Mouse (Mus musculus) kidney, adult 9 months (tissue): ENCODE measurements around the gene Cit.

Source experiments
- DNase-seq: peaks from one replicate; pipeline ENCODE4 v3.0.0; 2022

Cit gene

GRCm38 (mm10) chr5:116016542-116016941 is 171.5 kb downstream of the Cit start:
- DNase-seq = no peak

GRCm38 (mm10) chr5:116017391-116017790 is 172.3 kb downstream of the Cit start:
- no peak for DNase-seq

GRCm38 (mm10) chr5:116018196-116018595 is 173.1 kb downstream of the Cit start:
- DNase-seq = no peak

DNA sequence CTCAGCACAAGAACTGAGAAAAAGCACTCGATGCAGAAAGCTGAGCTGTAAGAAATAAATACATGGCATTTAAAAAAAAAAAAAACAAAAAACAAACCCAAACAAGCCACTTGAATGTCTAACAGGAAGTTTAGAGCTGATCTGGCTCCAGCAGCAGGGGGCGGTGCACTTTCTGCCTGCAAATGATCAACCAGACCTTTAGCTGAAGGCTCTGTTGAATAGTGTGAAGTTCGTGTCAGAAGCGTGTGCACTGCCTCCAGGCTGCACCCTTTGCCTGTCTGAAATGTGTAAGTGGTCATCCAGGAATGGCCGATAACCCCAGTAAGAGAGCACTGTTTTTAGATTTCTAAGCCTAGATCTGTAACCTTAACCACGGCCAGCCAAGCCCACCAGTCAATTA is 173.7 kb downstream of the Cit start:
- DNase-seq = peak; percentile 91

DNA sequence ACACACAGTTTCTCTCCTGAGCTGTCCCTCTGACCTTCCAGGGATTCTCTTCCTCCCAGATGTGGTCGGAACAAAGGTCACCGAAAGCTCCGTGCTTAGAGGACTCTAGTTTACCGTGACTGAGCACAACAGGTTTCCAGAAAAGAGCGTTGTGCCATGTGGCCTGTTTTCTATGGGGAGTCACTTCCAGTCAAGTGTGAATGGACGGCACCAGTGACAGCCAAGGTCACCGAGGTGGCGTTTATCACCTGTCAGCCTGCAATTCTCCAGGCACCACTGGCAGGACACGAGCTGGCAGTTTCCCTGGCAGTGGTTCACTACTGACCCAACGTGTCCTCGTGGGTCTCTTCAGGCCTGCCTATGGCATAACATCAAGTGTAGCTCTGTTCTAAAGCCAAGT is 174.3 kb downstream of the Cit start:
- DNase-seq = peak; percentile 83

DNA sequence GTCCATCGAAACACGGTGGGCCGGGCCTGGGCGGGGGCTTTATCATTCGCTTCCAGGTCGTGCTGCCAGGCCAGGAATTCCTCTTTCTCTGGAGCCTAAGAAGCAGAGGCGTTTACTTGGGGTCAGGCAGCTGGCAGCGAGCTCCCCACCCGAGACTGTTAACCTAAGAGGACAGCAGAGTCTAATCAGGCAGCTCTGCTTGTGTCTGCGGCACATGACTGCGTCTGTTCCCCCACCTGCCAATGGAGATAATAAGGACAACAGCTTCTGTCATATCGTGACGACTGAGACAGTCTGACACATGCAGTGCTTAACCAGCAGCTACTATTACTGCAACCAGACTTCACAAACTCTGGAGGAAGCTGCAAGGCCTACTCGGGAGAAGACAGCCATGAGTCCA is 176.5 kb downstream of the Cit start:
- no peak for DNase-seq

- peak; percentile 11 for DNase-seq
Observed at GRCm38 (mm10) chr5:116022131-116022530, 177.1 kb downstream of the Cit start.

DNA sequence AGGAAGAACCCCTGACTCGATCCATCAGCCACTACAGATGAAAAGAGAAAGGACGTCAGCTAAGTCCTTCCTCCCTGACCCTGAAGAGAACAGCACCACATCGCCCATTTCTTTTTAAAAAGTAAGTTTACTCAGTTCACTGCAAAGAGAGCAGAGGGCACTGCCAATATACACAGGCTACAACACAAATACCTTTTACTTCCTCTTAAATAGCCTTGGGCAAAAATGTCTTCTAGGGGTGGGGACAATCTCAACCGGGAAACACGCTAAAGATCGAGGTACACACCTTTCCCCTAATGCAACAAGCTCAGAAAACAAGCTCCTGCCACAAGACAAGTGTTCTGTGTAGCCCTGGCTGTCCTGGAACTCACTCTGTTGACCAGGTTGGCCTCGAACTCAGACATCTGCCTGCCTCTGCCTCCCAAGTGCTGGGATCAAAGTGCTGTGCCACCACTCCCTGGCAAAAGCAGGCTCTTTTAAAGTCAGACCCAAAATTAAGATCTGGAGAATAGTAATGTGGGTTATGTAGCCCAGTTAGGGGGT is 177.7 kb downstream of the Cit start:
- peak; percentile 44 for DNase-seq

DNA sequence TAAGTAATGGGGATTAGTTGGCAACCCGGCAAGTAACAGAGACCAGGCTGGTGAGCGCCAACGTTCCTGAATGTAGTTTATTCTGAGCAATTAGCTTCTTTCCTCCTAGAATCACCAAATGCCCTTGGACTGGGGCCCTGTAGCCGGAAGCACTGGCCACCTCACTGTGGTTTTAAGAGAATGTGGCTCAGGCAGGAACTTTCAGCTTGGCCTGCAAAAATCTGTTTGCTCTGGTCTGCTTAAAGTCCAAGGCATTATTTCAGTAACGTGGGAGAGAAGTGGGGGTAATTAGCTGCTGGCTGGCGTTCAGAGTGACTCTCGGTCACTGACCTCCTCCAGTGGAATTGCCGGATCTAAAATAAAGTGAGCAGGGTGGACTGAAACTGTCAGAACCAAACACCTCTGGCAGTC is 178.2 kb downstream of the Cit start:
- DNase-seq = peak; percentile 84

GRCm38 (mm10) chr5:116023821-116024284 is 178.8 kb downstream of the Cit start:
- DNase-seq = peak; percentile 52

DNA sequence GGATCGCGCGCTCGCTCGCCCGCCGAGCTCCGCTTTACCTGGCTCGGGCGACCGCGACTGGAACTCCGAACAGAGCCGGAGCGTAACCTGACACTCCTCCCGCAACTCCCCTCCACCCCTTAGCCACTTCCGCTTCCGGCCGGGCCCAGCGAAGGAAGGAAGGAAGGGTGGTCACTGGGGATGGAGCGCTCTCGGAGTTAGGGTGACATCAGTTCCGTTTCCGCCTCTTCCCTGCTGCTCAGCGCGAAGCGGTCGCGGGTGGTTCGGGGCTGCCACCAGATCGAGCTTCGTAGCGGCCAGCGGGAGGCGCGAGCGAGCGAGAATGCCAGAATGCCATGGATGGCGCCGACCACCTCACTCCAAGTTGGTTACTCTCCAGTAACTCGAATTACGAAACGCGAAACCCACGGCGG is 179.3 kb downstream of the Cit start, which contains the start of gene Prkab1:
TSS of gene Prkab1 (minus strand) at position 182 of the 413 bp plus-strand sequence.
- DNase-seq = peak; percentile 95

- no peak for DNase-seq
Observed at GRCm38 (mm10) chr5:116026107-116026506, 181.0 kb downstream of the Cit start.

DNA sequence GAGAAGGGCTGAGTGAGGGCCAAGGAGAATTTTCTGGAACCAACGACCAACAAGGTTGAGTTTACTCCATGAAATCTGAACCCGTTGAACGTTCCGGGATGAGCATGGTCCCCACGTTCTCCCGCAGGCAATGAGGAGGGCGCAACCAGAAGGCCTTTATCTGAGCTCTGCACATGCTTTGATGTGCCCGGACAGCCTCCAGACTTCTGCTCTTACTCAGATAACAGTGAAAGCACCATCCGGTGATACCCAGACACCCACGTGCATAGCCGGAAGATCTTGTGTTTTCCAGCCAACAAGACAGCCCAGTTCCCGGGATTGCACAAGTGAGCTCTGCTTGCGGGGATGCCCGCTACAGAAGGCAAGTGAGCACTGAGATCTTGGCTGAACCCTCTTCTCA is 181.5 kb downstream of the Cit start:
- DNase-seq = no peak

- no peak for DNase-seq
Observed at GRCm38 (mm10) chr5:116029071-116029470, 184.0 kb downstream of the Cit start.

GRCm38 (mm10) chr5:116030566-116031189 is 185.6 kb downstream of the Cit start:
- no peak for DNase-seq

DNA sequence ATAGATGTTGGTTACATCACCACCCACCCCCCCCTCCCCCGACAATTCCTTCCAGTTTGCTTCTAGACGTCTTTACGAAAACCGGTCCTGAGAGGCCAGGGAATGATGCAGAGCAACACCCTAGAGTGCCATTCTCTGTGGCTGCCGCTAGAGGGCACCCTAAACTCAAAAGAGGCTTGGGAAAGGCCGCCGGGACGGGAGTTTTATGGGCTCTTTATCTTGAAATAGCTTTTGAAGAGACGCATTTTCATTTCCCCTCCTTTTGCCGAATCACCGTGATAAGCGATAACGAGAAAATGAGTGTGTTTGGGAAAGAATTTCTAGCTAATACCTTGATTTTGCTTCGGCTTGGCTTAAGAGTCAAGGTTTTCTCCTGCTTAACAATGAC is 186.1 kb downstream of the Cit start:
- DNase-seq = peak; percentile 66

DNA sequence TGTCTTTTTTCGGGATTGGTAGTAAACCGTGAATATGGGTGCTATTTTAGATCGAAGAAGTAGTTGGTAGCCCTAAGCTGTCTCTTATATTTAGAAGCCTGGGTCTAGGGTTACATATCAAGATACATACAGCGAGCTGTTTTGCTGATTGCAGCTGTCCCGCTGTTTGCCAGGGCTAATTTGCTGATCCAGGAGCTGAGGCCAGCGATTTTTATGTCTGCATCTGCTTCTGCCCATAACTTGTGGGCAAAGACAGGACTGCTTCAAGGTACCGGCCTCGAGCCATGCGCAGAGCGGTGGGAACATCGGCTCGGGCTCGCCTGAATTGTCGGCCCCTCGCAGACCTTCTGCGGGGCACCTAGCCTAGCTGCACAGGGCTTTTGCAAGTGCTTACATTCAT is 191.4 kb downstream of the Cit start:
- no peak for DNase-seq

- DNase-seq = no peak
Observed at GRCm38 (mm10) chr5:116037731-116038130, 192.7 kb downstream of the Cit start.

DNA sequence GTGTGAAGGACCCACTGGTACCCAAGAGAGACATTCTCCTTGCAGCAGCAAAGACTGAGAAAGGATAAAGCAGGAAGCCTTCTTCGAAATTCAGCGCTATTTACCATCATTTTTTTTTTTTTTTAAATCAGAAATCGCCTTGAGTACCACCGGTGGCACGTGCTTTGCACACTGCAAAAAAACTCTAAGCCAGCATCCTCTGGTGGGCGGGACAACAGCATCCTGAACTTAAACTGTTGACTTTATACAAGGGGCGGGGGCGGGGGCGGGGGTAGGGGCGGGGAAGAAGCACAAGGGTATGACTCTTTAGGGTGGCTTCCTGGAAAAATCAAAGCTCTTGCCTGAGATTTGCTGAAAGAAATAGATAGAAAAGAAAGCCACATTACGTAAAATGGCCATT is 194.6 kb downstream of the Cit start:
- no peak for DNase-seq

GRCm38 (mm10) chr5:116042241-116042640 is 197.2 kb downstream of the Cit start:
- no peak for DNase-seq

GRCm38 (mm10) chr5:116045581-116045980 is 200.5 kb downstream of the Cit start:
- DNase-seq = no peak

DNA sequence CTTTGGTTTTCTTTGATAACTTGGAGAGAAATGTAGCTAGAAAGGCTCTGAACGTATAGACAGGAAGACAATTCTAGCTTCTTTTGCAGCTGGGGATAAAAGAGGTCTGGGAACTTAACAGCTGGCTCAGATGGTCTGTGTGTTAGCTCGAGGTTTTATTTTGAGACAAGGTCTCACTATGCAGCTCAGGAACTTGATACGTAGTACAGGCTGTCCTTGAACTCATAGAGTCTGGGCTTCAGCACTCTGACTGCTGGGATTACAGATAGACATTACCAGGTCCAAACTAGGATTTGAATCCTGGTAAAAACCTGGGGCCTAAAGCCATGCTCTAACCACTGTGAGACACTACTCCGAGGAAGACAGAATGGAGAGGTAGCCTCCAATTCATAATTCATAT is 201.2 kb downstream of the Cit start:
- no peak for DNase-seq

- no peak for DNase-seq
Observed at GRCm38 (mm10) chr5:116048321-116048720, 203.2 kb downstream of the Cit start.

DNA sequence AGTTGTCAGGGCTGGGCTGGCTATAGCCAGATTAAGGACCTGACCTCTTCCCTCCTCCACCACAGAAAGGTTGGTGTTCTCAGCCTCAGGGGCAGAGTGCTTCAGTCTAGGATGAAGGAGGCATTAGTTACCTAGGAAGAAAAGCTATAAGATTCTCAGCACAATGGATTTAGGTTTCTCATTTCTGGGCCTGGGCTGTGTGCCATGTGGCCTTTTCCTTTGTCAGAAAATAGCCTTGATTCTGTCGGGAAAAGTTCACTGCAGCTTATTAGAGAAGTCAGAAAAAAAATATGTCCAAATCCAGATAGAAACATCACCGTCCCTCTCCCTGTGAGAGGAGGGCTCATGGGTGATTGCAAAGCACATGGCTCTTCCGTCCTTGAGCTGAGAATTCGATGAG is 204.7 kb downstream of the Cit start:
- DNase-seq = no peak

DNA sequence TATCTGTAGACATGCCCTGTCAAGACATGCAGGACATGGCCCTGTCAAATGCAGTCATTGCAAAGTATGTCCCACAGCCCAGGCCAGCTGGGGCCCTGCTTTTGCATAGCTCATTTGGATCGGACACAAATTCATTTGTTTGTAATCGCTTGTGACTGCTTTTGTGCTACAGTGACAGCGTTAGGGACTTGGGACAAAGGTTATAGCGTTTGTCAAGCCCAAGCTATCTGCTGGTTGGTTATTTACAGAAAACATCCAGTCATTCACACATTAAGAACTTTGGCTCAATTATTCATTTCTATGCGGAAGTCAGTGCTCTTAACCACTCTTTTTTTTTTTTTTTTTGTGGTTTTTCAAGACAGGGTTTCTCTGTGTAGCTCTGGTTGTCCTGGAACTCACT is 207.1 kb downstream of the Cit start:
- DNase-seq = peak; percentile 70
